Mouse (Mus musculus): ENCODE measurements around the gene Plscr1. TPM values are rescaled to one million over a fixed set of nuclear protein-coding genes. Genes with fewer than 3 reads are reported as not detected.
A peak's percentile ranks its signal among the peaks of the same experiment; 100 is the strongest.

Gene Plscr1
- under 1 TPM; 0.67 to 0.69 TPM for total RNA-seq (2021)
- long read RNA-seq, experiment 1, partial matches to known transcripts = 0 of 2 reads
- long read RNA-seq, experiment 1, other reads (novel, unspliced or antisense) = 1 of 2 reads
- long read RNA-seq, experiment 2, partial matches to known transcripts = 0 of 1 reads
- long read RNA-seq, experiment 2, other reads (novel, unspliced or antisense) = 0 of 1 reads

- intact Hi-C loops (cut with DNase I) = no loop called here
- no peak for DNase-seq
Observed at GRCm38 (mm10) chr9:92249447-92249852, at the start of gene Plscr1. Gene Plscr1, plus strand, starts transcription at chr9:92249750.

- no peak for DNase-seq
- intact Hi-C loops (cut with DNase I) = no loop called here
Observed at GRCm38 (mm10) chr9:92204397-92204796, 45.2 kb upstream of the Plscr1 start.

- peak in 1 of 2 experiments; percentile 14 for DNase-seq
- intact Hi-C loops (cut with DNase I) = no loop called here
Observed at GRCm38 (mm10) chr9:92207307-92207706, 42.2 kb upstream of the Plscr1 start.

- intact Hi-C loops (cut with DNase I) = no loop called here
- no peak for DNase-seq
Observed at GRCm38 (mm10) chr9:92207757-92208156, 41.8 kb upstream of the Plscr1 start.

GRCm38 (mm10) chr9:92209850-92210249 is 39.7 kb upstream of the Plscr1 start:
- intact Hi-C loops (cut with DNase I) = no loop called here
- no peak for DNase-seq

- intact Hi-C loops (cut with DNase I) = no loop called here
- DNase-seq = no peak
Observed at GRCm38 (mm10) chr9:92210386-92210967, 39.1 kb upstream of the Plscr1 start.

- DNase-seq = no peak
- intact Hi-C loops (cut with DNase I) = no loop called here
Observed at GRCm38 (mm10) chr9:92211048-92211447, 38.5 kb upstream of the Plscr1 start.

GRCm38 (mm10) chr9:92217484-92217883 is 32.1 kb upstream of the Plscr1 start:
- intact Hi-C loops (cut with DNase I) = no loop called here
- DNase-seq = no peak

- intact Hi-C loops (cut with DNase I) = no loop called here
Observed at GRCm38 (mm10) chr9:92217896-92218295, 31.7 kb upstream of the Plscr1 start.

GRCm38 (mm10) chr9:92220151-92220550 is 29.4 kb upstream of the Plscr1 start:
- intact Hi-C loops (cut with DNase I) = no loop called here
- no peak for DNase-seq

More at GRCm38 (mm10) chr9:92217896-92218295, 31.7 kb upstream of the Plscr1 start:
- DNase-seq = no peak

GRCm38 (mm10) chr9:92221480-92221879 is 28.1 kb upstream of the Plscr1 start:
- intact Hi-C loops (cut with DNase I) = no loop called here

GRCm38 (mm10) chr9:92224598-92225231 is 24.8 kb upstream of the Plscr1 start:
- intact Hi-C loops (cut with DNase I) = no loop called here
- no peak for DNase-seq

More at GRCm38 (mm10) chr9:92221480-92221879, 28.1 kb upstream of the Plscr1 start:
- DNase-seq = no peak

- intact Hi-C loops (cut with DNase I) = no loop called here
- no peak for DNase-seq
Observed at GRCm38 (mm10) chr9:92226127-92226655, 23.4 kb upstream of the Plscr1 start.

- intact Hi-C loops (cut with DNase I) = no loop called here
- no peak for DNase-seq
Observed at GRCm38 (mm10) chr9:92226795-92227194, 22.8 kb upstream of the Plscr1 start.

GRCm38 (mm10) chr9:92228867-92229832 is 20.4 kb upstream of the Plscr1 start:
- intact Hi-C loops (cut with DNase I) = no loop called here

GRCm38 (mm10) chr9:92229833-92230205 is 19.7 kb upstream of the Plscr1 start:
- intact Hi-C loops (cut with DNase I) = no loop called here
- DNase-seq = no peak

More at GRCm38 (mm10) chr9:92228867-92229832, 20.4 kb upstream of the Plscr1 start:
- DNase-seq = no peak

GRCm38 (mm10) chr9:92234901-92235458 is 14.6 kb upstream of the Plscr1 start:
- intact Hi-C loops (cut with DNase I) = no loop called here
- no peak for DNase-seq

- intact Hi-C loops (cut with DNase I) = no loop called here
- DNase-seq = no peak
Observed at GRCm38 (mm10) chr9:92248773-92249446, 640 bp upstream of the Plscr1 start.

GRCm38 (mm10) chr9:92249987-92250772 is 630 bp downstream of the Plscr1 start:
- peak; percentile 70 to 71 for DNase-seq
- intact Hi-C loops (cut with DNase I) = no loop called here

Measured in gastrocnemius, postnatal 36 days (tissue).